Mouse (Mus musculus): ENCODE results near the gene Tor3a.
"Not testable (repeated sequence)": the region's sequence is repeated elsewhere in the genome, so short reads cannot be mapped to it uniquely, and the experiment has no call there.

The Tor3a gene

DNA sequence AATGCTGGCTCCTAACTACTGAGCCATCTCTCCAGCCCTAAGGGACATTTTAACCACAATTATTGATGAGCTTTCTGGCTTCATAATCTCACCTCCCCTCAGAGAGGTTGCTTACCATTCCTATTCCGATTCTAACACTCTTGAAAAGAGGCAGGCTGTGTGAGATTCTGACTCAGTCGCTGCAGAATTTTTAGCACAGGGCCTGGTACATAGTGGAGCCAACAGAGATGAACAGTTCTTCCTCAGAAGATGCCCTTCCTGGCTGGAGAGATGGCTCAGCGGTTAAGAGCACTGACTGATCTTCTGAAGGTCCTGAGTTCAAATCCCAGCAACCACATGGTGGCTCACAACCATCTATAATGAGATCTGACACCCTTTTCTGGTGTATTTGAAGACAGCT lies 2.2 kb downstream of the Tor3a start:
- no peak for DNase-seq (ENCODE audit: low read depth, low spot score)

- no peak for DNase-seq (ENCODE audit: low read depth, low spot score)
Measured at GRCm38 (mm10) chr1:156669208-156669983, 4.8 kb downstream of the Tor3a start.

DNA sequence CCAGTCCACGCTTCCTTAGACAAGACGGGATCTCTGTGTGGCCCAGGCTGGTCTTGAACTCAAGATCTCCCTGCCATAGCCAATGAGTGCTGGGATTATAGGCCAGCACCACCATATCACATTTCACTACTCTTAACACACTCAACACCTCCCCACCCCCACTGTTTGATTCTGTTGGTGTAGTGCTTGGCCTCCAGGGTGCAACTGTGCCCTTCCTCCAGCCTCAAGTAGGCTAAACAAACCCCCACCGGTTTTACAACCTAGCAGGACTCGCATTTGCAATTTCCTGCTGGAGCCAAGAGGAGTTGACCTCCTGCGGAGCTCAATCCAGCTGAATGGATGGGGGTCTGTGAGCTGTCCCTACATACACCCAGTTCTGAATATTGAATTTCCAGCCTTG lies 5.6 kb downstream of the Tor3a start:
- DNase-seq (ENCODE audit: low read depth, low spot score), result peak; percentile 67

- DNase-seq (ENCODE audit: low read depth, low spot score), result no peak
Measured at GRCm38 (mm10) chr1:156667141-156667926, 6.8 kb downstream of the Tor3a start.

DNA sequence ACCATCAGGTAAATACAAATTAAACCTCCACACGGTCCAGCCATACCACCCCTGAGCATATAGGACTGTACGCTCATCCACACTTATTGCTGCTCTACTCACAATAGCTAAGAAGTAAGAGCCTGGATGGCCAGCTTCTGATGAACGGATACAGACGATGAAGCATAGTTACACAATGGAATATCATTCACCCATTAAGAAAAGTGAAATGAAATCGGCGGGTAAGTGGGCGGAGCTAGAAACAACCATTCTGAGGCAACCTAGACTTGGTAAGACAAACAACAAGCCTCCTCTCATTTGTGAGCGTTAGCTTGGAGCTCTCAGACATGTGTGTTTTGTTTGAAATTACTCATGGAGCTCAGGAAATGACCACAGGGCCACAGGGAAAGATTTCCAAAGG lies 8.4 kb downstream of the Tor3a start:
- DNase-seq (ENCODE audit: low read depth, low spot score), result no peak

GRCm38 (mm10) chr1:156660660-156661236 lies 13.4 kb downstream of the Tor3a start:
- not testable (repeated sequence) for DNase-seq (ENCODE audit: low read depth, low spot score)

DNA sequence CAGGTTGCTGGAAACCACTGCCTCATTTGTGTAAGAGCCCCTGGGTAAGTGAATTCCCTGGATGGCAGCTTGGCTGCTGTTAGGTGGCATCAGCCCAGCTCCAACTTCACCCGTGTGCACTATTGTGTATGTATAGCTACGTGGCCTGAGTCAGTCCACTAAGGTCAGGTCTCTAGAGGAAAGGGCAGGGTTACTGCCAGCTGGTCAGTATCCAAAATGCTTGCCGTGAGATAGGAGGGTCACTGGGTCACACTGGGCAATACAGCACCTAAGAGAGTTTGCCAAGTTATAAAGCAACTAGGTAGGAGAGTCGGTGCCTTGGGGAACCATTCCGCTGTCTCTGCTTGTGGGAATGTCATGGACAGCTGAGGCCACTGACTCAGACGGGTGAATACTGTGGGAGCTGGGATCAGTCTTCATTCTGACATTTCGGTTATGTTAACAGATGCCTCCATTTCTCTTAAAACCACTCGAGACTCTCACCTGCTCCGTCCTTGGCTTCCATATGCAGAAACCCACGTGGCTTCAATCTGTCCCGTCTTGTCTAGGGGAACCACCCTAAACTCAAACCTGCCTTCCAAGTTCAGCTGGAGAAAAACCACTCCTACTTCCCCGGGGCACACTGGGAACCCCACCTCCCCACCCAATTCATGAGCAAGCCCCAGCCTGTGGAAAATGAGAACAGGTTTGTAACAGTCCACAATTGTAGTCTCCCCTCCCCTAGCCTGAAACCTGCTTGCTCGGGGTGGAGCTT lies 14.1 kb downstream of the Tor3a start:
- no peak for DNase-seq (ENCODE audit: low read depth, low spot score)

DNA sequence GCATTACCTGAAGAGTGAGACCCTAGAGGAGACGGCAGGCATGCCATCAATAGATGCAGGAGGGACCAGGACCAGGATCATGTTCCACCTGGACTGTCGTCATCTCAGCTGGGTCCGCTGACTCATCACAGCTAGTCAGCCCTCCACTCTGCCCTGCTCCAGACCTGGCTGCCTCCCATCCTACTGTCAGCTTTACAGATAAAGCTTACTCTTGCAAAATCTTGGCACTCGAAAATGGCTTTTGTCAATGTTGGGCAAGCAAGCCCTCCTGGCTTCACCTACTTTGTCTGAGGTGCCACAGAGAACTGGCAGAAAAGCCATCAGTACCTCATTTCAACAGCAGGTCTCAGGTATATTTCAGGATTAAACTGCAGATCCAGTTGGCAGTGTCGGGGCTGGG lies 15.5 kb downstream of the Tor3a start:
- DNase-seq (ENCODE audit: low read depth, low spot score), result no peak

DNA sequence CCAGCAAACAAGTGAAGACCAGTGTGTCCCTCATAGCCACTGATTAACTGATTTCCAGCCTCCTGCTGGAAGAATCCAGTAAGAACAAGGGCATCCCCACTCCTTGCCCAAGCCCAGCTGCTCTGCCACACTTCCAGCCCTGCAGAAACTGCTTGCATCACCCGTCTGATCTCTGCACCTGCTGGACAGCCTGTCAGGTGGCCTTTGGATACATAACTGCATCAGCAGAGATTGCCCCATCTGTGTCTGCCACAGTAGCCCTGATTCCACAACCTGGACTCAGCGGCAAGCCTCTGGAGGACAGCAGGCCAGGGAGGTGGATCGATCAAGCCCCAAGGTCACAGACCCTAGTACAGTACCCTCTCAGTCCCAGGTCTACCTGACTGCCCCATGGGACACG lies 16.6 kb downstream of the Tor3a start:
- no peak for DNase-seq (ENCODE audit: low read depth, low spot score)

DNA sequence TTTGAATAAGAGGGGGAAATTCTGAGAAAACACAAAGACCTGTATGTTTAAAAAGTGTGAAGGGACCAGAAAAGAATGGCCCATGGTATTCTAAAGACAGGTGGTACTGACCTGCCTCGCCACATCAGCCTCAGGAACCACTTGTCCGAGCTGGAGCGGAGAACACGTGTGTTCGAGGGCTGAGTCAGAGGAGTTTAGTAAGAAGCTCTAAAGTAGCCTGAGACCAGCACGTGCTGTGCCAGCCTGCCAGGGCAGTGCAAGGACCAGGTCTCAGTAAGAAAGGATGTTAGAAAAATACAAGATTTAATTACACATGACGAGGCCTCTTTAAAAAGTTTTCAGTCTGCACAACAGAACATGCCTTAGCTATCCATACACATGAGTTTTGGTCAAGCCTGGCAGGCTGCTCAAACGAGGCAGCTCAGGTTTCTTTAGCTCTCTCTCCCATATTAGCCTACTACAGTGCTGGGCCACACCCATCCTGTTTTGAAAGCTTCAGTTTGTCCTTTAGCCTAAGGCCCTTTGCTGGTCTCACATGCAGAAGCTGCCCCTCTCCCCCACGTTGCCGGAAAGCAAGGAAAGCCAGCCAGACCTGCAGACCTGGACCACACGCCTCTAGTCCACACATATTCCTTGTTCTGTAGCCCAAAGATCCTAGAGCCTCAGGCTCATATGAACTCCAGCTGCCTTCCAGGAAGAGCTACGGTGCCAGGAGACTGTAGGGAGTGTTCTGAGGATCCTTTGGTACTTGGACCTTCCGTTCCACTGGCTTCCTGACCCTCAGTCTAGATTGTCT lies 19.2 kb downstream of the Tor3a start:
- no peak for DNase-seq (ENCODE audit: low read depth, low spot score)

- no peak for DNase-seq (ENCODE audit: low read depth, low spot score)
Measured at GRCm38 (mm10) chr1:156652189-156652822, 21.9 kb downstream of the Tor3a start.

- DNase-seq (ENCODE audit: low read depth, low spot score), result no peak
Measured at GRCm38 (mm10) chr1:156650631-156651030, 23.5 kb downstream of the Tor3a start.

DNA sequence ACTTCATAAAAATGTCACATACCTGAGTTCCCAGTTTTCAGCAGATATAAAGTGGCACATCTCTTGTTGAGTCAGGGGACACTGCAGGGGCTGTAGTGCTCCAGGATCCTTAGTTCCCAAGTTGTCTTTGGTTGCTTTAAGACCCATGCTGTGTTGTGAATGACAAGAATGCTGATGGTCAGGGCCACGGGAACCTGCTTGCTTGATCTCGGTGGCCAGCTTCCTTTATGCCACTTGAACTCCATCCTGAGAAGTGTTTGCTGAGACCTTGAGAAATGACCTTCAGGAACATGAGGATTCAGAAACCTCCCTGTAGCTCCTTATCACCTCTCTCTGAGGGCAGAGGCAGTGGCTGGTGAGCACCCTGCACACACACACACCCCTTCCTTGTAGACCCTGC lies 25.5 kb downstream of the Tor3a start:
- no peak for DNase-seq (ENCODE audit: low read depth, low spot score)

GRCm38 (mm10) chr1:156645971-156646370 lies 28.2 kb downstream of the Tor3a start:
- no peak for DNase-seq (ENCODE audit: low read depth, low spot score)

DNA sequence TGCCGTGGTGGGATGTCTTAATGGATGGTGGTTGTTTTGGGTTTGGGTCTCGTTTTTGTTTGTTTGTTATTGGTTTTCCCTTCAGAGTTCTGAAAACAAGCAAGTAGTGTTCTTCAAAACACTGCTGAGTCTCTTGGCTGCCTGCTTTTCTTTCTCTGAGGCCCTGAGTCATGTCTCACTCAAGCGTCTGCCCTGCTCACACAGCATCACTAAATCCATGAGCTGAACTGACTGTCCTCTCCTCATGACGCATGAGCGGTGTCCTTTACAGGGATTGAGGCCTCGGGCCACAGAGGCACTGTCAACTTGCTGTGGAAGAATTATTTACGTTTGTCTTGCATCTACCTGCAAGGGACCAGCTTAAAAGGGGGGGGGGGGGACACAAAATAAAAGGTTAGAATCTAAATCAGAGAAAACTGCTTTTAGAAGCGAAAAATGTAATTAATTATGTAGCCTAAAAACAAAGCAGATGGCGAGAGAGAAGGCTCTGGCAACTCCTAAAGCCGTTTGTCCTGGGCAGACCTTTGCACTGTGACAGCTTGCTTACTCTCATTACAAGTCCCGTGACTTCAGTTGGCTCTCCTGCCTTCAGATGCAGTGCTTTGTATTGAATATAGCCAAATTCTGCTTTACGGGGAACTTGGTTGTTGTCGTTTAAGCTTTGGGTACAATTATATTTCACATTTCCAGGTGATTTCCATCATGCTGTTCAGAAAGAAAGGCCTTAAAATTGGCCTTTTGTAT lies 29.2 kb downstream of the Tor3a start:
- no peak for DNase-seq (ENCODE audit: low read depth, low spot score)

DNA sequence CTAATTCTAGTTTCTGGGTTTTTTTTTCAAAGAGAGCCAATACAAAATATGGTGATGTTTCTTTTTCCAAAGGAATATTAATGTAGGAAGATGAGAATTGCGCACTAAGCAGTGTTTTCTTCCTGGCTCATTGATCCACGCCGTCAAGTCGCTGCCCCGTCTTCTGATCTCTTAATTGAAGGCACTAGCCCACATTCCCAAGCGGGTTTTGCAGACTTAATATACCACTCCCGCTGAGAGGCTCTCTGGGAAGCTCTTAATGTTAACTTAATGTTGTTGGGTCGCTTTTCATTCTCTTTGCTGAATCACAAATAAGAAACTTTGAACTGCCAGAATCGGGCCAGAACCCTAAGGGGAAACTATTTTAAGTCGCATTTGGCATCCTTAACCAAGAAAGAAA lies 30.1 kb downstream of the Tor3a start:
- no peak for DNase-seq (ENCODE audit: low read depth, low spot score)

DNA sequence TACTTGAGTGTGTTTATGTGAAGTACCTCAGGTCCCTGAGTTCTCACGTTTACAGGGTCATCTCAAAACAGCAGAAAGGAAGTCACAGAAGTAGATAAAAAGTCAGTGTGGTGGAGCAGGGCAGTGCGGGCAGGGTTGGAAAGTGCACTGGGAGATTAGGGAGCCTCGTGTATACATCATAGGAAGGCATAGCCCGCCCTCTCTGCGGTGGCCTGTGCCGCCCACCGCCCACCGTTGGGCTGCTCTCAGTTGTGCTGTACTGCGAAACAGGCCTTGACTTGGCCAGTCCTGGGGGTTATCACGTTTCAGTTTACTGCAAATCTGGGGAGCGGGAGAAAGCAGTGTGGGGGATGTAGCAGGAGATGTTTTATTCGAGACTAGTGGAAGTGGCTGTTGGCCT lies 31.3 kb downstream of the Tor3a start:
- no peak for DNase-seq (ENCODE audit: low read depth, low spot score)

DNA sequence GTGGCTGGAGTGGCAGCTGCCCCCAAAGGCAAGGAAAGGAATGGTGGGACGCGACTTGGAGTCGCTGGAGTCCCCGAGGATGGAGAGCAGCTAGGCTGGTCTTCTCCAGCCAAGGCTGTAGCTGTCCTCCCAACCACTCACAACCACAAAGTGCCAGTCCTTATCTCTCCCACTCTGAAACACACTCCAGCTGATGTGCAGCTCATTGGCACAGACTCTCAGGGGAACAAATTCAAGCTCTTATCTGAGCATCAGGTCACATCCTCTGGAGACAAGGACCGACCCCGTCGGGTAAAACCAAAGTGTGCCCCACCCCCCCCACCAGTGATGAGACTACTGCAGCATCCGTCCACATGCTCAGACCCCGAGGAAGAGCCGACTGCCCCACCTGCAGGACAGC lies 32.3 kb downstream of the Tor3a start:
- no peak for DNase-seq (ENCODE audit: low read depth, low spot score)

DNA sequence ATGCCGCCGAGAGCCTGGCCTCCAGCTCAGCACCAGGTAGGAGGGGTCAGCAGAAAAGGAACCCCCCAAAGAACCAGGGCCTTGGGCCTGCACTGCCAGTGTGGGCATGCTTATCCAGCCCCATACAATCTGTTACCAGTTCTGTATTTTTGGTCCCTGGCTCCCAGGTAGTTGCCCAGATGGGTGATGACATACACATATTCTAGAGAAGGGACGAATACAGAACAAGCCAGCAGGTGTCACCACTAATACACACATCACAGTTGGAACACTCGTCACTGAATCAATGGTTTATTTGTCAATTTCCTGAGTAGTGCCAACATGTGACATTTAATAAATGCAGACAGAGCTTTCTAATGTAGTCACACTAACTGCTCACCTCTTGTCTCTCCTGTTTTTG lies 33.6 kb downstream of the Tor3a start:
- no peak for DNase-seq (ENCODE audit: low read depth, low spot score)

- DNase-seq (ENCODE audit: low read depth, low spot score), result no peak
Measured at GRCm38 (mm10) chr1:156639455-156639854, 34.7 kb downstream of the Tor3a start.
